Mouse (Mus musculus): ENCODE measurements around the gene Pcnx2. TPM values are rescaled to one million over a fixed set of nuclear protein-coding genes. Genes with fewer than 3 reads are reported as not detected.
A peak's percentile ranks its signal among the peaks of the same experiment; 100 is the strongest.

Pcnx2 gene
- polyA plus RNA-seq, 1 experiment from 2014 or later: 0.13 TPM

GRCm38 (mm10) chr8:125853300-125853699, 44.8 kb downstream of the Pcnx2 start:
- 42% methylated on average over 5 of the region's 5 CpGs for WGBS
- H3K9me3 ChIP-seq: no peaks in the 10 kb centered on the region
- H3K27ac ChIP-seq: no peak overlapping the region

GRCm38 (mm10) chr8:125849181-125849580, 48.9 kb downstream of the Pcnx2 start:
- H3K9ac ChIP-seq: no peak overlapping the region
- no peak overlapping the region for H3K27ac ChIP-seq
- no peak overlapping the region for H3K4me3 ChIP-seq (replicated peaks)
- H3K27me3 ChIP-seq (replicated peaks): no peaks in the 10 kb centered on the region
- ATAC-seq: no peak
- no peak overlapping the region for H3K4me2 ChIP-seq (replicated peaks)
- no peaks in the 10 kb centered on the region for H3K36me3 ChIP-seq
- 64% methylated on average over 4 of the region's 4 CpGs for WGBS
- no peaks in the 10 kb centered on the region for H3K9me3 ChIP-seq
- no peaks in the 10 kb centered on the region for H3K4me1 ChIP-seq (replicated peaks)

More at GRCm38 (mm10) chr8:125853300-125853699, 44.8 kb downstream of the Pcnx2 start:
- Histone ChIP-seq H3K4me3 (replicated peaks) (no peak overlapping the region), H3K9ac (no peak overlapping the region), H3K27me3 (replicated peaks) (no peaks in the 10 kb centered on the region), H3K4me2 (replicated peaks) (no peak overlapping the region), H3K36me3 (no peaks in the 10 kb centered on the region), H3K4me1 (replicated peaks) (no peaks in the 10 kb centered on the region)
- no peak for ATAC-seq

GRCm38 (mm10) chr8:125847842-125848241, 50.3 kb downstream of the Pcnx2 start:
- no peak overlapping the region for H3K4me2 ChIP-seq (replicated peaks)
- 37% methylated on average over 12 of the region's 12 CpGs for WGBS
- peak; percentile 47; the same call in 1 of the 2 replicates for ATAC-seq
- H3K27me3 ChIP-seq (replicated peaks): no peaks in the 10 kb centered on the region
- no peaks in the 10 kb centered on the region for H3K9me3 ChIP-seq
- no peaks in the 10 kb centered on the region for H3K4me1 ChIP-seq (replicated peaks)
- H3K4me3 ChIP-seq (replicated peaks): no peak overlapping the region
- no peak overlapping the region for H3K27ac ChIP-seq
- H3K36me3 ChIP-seq: no peaks in the 10 kb centered on the region
- H3K9ac ChIP-seq: no peak overlapping the region

- no peak for ATAC-seq
- WGBS: 95% methylated on average over 16 of the region's 16 CpGs
These were observed 52.8 kb downstream of the Pcnx2 start for GRCm38 (mm10) chr8:125845281-125845680.

GRCm38 (mm10) chr8:125843122-125843836, 54.8 kb downstream of the Pcnx2 start:
- Histone ChIP-seq H3K27me3 (replicated peaks) (no peaks in the 10 kb centered on the region), H3K4me1 (replicated peaks) (no peaks in the 10 kb centered on the region), H3K27ac (no peak overlapping the region), H3K9ac (no peak overlapping the region), H3K36me3 (no peaks in the 10 kb centered on the region), H3K9me3 (no peaks in the 10 kb centered on the region), H3K4me2 (replicated peaks) (no peak overlapping the region), H3K4me3 (replicated peaks) (no peak overlapping the region)
- WGBS: 37% methylated on average over 14 of the region's 15 CpGs
- no peak for ATAC-seq

More at GRCm38 (mm10) chr8:125845281-125845680, 52.8 kb downstream of the Pcnx2 start:
- H3K27ac ChIP-seq: no peak overlapping the region
- no peak overlapping the region for H3K4me3 ChIP-seq (replicated peaks)
- no peaks in the 10 kb centered on the region for H3K27me3 ChIP-seq (replicated peaks)
- H3K4me1 ChIP-seq (replicated peaks): no peaks in the 10 kb centered on the region
- H3K9ac ChIP-seq: no peak overlapping the region
- H3K9me3 ChIP-seq: no peaks in the 10 kb centered on the region
- no peak overlapping the region for H3K4me2 ChIP-seq (replicated peaks)
- H3K36me3 ChIP-seq: no peaks in the 10 kb centered on the region

- Histone ChIP-seq H3K27me3 (replicated peaks) (no peaks in the 10 kb centered on the region), H3K4me2 (replicated peaks) (no peak overlapping the region), H3K4me3 (replicated peaks) (no peak overlapping the region), H3K27ac (no peak overlapping the region), H3K4me1 (replicated peaks) (no peaks in the 10 kb centered on the region), H3K36me3 (no peaks in the 10 kb centered on the region), H3K9ac (no peak overlapping the region), H3K9me3 (no peaks in the 10 kb centered on the region)
- WGBS: 40% methylated on average over 7 of the region's 7 CpGs
- ATAC-seq: no peak
These were observed 56.0 kb downstream of the Pcnx2 start for GRCm38 (mm10) chr8:125842158-125842557.

- no peak overlapping the region for H3K9ac ChIP-seq
- WGBS: 49% methylated on average over 2 of the region's 2 CpGs
- H3K4me3 ChIP-seq (replicated peaks): no peak overlapping the region
- no peak overlapping the region for H3K4me2 ChIP-seq (replicated peaks)
- no peaks in the 10 kb centered on the region for H3K9me3 ChIP-seq
- no peaks in the 10 kb centered on the region for H3K36me3 ChIP-seq
- ATAC-seq: no peak
- H3K27ac ChIP-seq: no peak overlapping the region
- H3K4me1 ChIP-seq (replicated peaks): no peaks in the 10 kb centered on the region; the same call in 1 of the 2 replicates
- no peaks in the 10 kb centered on the region for H3K27me3 ChIP-seq (replicated peaks)
These were observed 73.4 kb downstream of the Pcnx2 start for GRCm38 (mm10) chr8:125824688-125825087.

GRCm38 (mm10) chr8:125823719-125824118, 74.4 kb downstream of the Pcnx2 start:
- Histone ChIP-seq H3K4me3 (replicated peaks) (no peak overlapping the region), H3K27me3 (replicated peaks) (no peaks in the 10 kb centered on the region), H3K9ac (no peak overlapping the region), H3K27ac (no peak overlapping the region), H3K9me3 (no peaks in the 10 kb centered on the region), H3K4me2 (replicated peaks) (no peak overlapping the region), H3K36me3 (no peaks in the 10 kb centered on the region), H3K4me1 (replicated peaks) (no peaks in the 10 kb centered on the region; the same call in 1 of the 2 replicates)
- ATAC-seq: no peak
- WGBS: 36% methylated on average over 12 of the region's 12 CpGs

GRCm38 (mm10) chr8:125822065-125822464, 76.1 kb downstream of the Pcnx2 start:
- Histone ChIP-seq H3K4me2 (replicated peaks) (no peak overlapping the region), H3K27ac (no peak overlapping the region), H3K9me3 (no peaks in the 10 kb centered on the region), H3K36me3 (no peaks in the 10 kb centered on the region), H3K9ac (no peak overlapping the region), H3K27me3 (replicated peaks) (no peaks in the 10 kb centered on the region), H3K4me3 (replicated peaks) (no peak overlapping the region), H3K4me1 (replicated peaks) (no peaks in the 10 kb centered on the region; the same call in 1 of the 2 replicates)
- no peak for ATAC-seq
- WGBS: 59% methylated on average over 14 of the region's 14 CpGs

- no peak overlapping the region for H3K27ac ChIP-seq
- H3K9me3 ChIP-seq: no peaks in the 10 kb centered on the region
- H3K4me1 ChIP-seq (replicated peaks): no peaks in the 10 kb centered on the region; the same call in 1 of the 2 replicates
- H3K36me3 ChIP-seq: no peaks in the 10 kb centered on the region
- no peak overlapping the region for H3K9ac ChIP-seq
- H3K27me3 ChIP-seq (replicated peaks): no peaks in the 10 kb centered on the region
- 63% methylated on average over 7 of the region's 7 CpGs for WGBS
- no peak overlapping the region for H3K4me2 ChIP-seq (replicated peaks)
- no peak for ATAC-seq
- H3K4me3 ChIP-seq (replicated peaks): no peak overlapping the region
These were observed 78.3 kb downstream of the Pcnx2 start for GRCm38 (mm10) chr8:125819797-125820196.

- 36% methylated on average over 9 of the region's 9 CpGs for WGBS
- Histone ChIP-seq H3K9ac (no peak overlapping the region), H3K27ac (no peak overlapping the region), H3K4me2 (replicated peaks) (no peak overlapping the region), H3K36me3 (no peaks in the 10 kb centered on the region), H3K27me3 (replicated peaks) (no peaks in the 10 kb centered on the region), H3K4me1 (replicated peaks) (no peaks in the 10 kb centered on the region; the same call in 1 of the 2 replicates), H3K4me3 (replicated peaks) (no peak overlapping the region), H3K9me3 (no peaks in the 10 kb centered on the region)
- no peak for ATAC-seq
These were observed 79.3 kb downstream of the Pcnx2 start for GRCm38 (mm10) chr8:125818796-125819195.

- no peaks in the 10 kb centered on the region for H3K4me1 ChIP-seq (replicated peaks)
- no peak for ATAC-seq
- no peaks in the 10 kb centered on the region for H3K27me3 ChIP-seq (replicated peaks)
- no peaks in the 10 kb centered on the region for H3K9me3 ChIP-seq
- no peak overlapping the region for H3K9ac ChIP-seq
- no peak overlapping the region for H3K4me3 ChIP-seq (replicated peaks)
- no peak overlapping the region for H3K4me2 ChIP-seq (replicated peaks)
- 72% methylated on average over 5 of the region's 5 CpGs for WGBS
- no peak overlapping the region for H3K27ac ChIP-seq
- H3K36me3 ChIP-seq: no peaks in the 10 kb centered on the region
These were observed 81.4 kb downstream of the Pcnx2 start for GRCm38 (mm10) chr8:125816742-125817141.

GRCm38 (mm10) chr8:125808826-125809225, 89.3 kb downstream of the Pcnx2 start:
- ATAC-seq: no peak
- Histone ChIP-seq H3K4me1 (replicated peaks) (no peaks in the 10 kb centered on the region), H3K4me3 (replicated peaks) (no peak overlapping the region), H3K36me3 (no peaks in the 10 kb centered on the region), H3K9me3 (no peaks in the 10 kb centered on the region), H3K27me3 (replicated peaks) (no peaks in the 10 kb centered on the region), H3K27ac (no peak overlapping the region), H3K9ac (no peak overlapping the region), H3K4me2 (replicated peaks) (no peak overlapping the region)
- WGBS: 68% methylated on average over 6 of the region's 6 CpGs
